ENCODE assay signal across 8 mouse cellular contexts in the genomic region with DNA sequence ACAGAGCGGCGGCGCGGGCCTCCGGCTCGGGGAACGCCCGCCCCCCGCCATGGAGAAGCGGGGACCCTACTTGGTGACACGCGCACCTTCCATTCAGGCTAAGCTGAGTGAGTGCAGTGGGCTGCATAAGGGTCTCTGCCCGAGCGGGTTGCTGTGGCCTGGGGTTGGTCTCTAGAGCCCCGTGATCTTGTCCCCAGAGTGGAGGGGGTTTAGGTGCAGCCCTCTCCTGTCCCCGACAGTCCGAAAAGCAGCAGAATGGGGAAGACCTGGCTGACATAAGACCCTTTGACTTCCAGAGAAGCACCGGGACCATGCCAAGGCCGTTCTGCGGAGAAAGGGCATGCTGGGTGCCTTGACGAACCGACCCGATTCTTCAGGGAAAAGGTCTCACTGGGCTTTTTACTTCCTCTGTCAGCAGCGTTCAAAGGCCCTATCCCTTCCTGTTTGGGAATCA. TPM values are rescaled to one million over a fixed set of nuclear protein-coding genes. Genes with fewer than 3 reads are reported as not detected.
A peak's percentile ranks its signal among the peaks of the same experiment; 100 is the strongest.
DNase-seq lines count a peak whose midpoint lies in the region; ATAC-seq and TF ChIP-seq lines count a peak whose summit lies in the region.

No protein-coding gene starts in this region.

- peak overlapping the region; percentile 78 for H3K4me2 ChIP-seq in kidney, embryonic 14.5 days (replicated peaks; ENCODE audit: low read depth, low read length)
- peak overlapping the region; percentile 65 for H3K4me2 ChIP-seq in forebrain, embryonic 14.5 days (ENCODE audit: low read length)
- peak overlapping the region; percentile 78 for H3K4me2 ChIP-seq in liver, embryonic 12.5 days
- peak overlapping the region; percentile 86 for H3K4me2 ChIP-seq in stomach, postnatal 0 days (replicated peaks; ENCODE audit: low read depth)

- under 1% methylated on average over 23 of the region's 24 CpGs for WGBS in kidney, embryonic 14.5 days
- under 1% methylated on average over 24 of the region's 24 CpGs for WGBS in forebrain, embryonic 14.5 days
- WGBS in liver, embryonic 12.5 days (ENCODE audit: insufficient replicate concordance): under 1% methylated on average over 24 of the region's 24 CpGs
- WGBS in stomach, postnatal 0 days: under 1% methylated on average over 23 of the region's 24 CpGs

- in situ Hi-C loops in Patski (cut with MboI; ENCODE audit: low pct_unique_long_range_greater_than_20kb): no loop called here

- H3K27me3 ChIP-seq in kidney, embryonic 14.5 days (ENCODE audit: control insufficient read depth, insufficient read depth, low read length): no peaks in the 10 kb centered on the region
- no peaks in the 10 kb centered on the region for H3K27me3 ChIP-seq in Patski
- H3K27me3 ChIP-seq in forebrain, embryonic 14.5 days (replicated peaks; ENCODE audit: control insufficient read depth, insufficient read depth, low read length): no peaks in the 10 kb centered on the region
- H3K27me3 ChIP-seq in liver, embryonic 12.5 days (replicated peaks): no peaks in the 10 kb centered on the region
- H3K27me3 ChIP-seq in stomach, postnatal 0 days (ENCODE audit: control insufficient read depth, insufficient read depth, low read length): no peaks in the 10 kb centered on the region

- CTCF ChIA-PET in Patski (lab: Charles Lee): no interaction called here

- H3K4me1 ChIP-seq in kidney, embryonic 14.5 days (ENCODE audit: control insufficient read depth, insufficient read depth, low read length): peaks cover 8% of the 10 kb centered on the region
- H3K4me1 ChIP-seq in forebrain, embryonic 14.5 days (ENCODE audit: control insufficient read depth, insufficient read depth, low read length): peaks cover 12% of the 10 kb centered on the region
- H3K4me1 ChIP-seq in liver, embryonic 12.5 days: peaks cover 28% of the 10 kb centered on the region
- no peaks in the 10 kb centered on the region; the same call in 1 of the 2 replicates for H3K4me1 ChIP-seq in stomach, postnatal 0 days (replicated peaks; ENCODE audit: control insufficient read depth, insufficient read depth)

- TF ChIP-seq EP300 in stomach, postnatal 0 days (optimal IDR thresholded peaks at IDR 0.05): no peak

- no peak for DNase-seq in kidney, postnatal 10 days
- no peak for DNase-seq in Patski (ENCODE audit: low read depth, low spot score)
- peak; percentile 31 for DNase-seq in forebrain, embryonic 14.5 days (ENCODE audit: low spot score)
- no peak for DNase-seq in stomach, postnatal 0 days (ENCODE audit: low spot score)
- DNase-seq in ovary, adult 18-20 months (ENCODE audit: low spot score): no peak
- DNase-seq in spleen, postnatal 14 days (ENCODE audit: low spot score in 2 of 2): no peak

- TF ChIP-seq CTCF in Patski (IDR thresholded peaks at IDR 0.05): no peak
- TF ChIP-seq CTCF in stomach, postnatal 0 days (IDR thresholded peaks at IDR 0.05; ENCODE audit: low read depth): no peak

- H3K9me3 ChIP-seq in kidney, embryonic 14.5 days (ENCODE audit: control insufficient read depth, low read length): no peaks in the 10 kb centered on the region
- no peaks in the 10 kb centered on the region for H3K9me3 ChIP-seq in forebrain, embryonic 14.5 days (replicated peaks; ENCODE audit: control insufficient read depth, low read length)
- H3K9me3 ChIP-seq in liver, embryonic 12.5 days (replicated peaks): no peaks in the 10 kb centered on the region
- H3K9me3 ChIP-seq in stomach, postnatal 0 days (ENCODE audit: control insufficient read depth, low read length): no peaks in the 10 kb centered on the region

- H3K36me3 ChIP-seq in kidney, embryonic 14.5 days (ENCODE audit: control insufficient read depth, insufficient read depth, low read length): peaks cover 46% of the 10 kb centered on the region
- peaks cover 60% of the 10 kb centered on the region for H3K36me3 ChIP-seq in forebrain, embryonic 14.5 days (ENCODE audit: control insufficient read depth, insufficient read depth, low read length)
- peaks cover 62% of the 10 kb centered on the region for H3K36me3 ChIP-seq in liver, embryonic 12.5 days
- H3K36me3 ChIP-seq in stomach, postnatal 0 days (ENCODE audit: control insufficient read depth, insufficient read depth, low read length): peaks cover 12% of the 10 kb centered on the region; the same call in 1 of the 2 replicates

- H3K4me3 ChIP-seq in kidney, embryonic 14.5 days (ENCODE audit: low read length): peak overlapping the region; percentile 87
- H3K4me3 ChIP-seq in forebrain, embryonic 14.5 days (ENCODE audit: low read depth, low read length): peak overlapping the region; percentile 70
- peak overlapping the region; percentile 88 for H3K4me3 ChIP-seq in liver, embryonic 12.5 days
- peak overlapping the region; percentile 86 for H3K4me3 ChIP-seq in stomach, postnatal 0 days (ENCODE audit: low read depth, low read length)

- peak; percentile 74; the same call in 1 of the 2 replicates for ATAC-seq in kidney, embryonic 14.5 days (ENCODE audit: low FRiP score, low TSS enrichment)
- ATAC-seq in Patski: peak; percentile 6
- peak; percentile 79 for ATAC-seq in forebrain, embryonic 14.5 days
- ATAC-seq in liver, embryonic 12.5 days: no peak; the same call in 1 of the 2 replicates
- ATAC-seq in stomach, postnatal 0 days (ENCODE audit: low FRiP score, low TSS enrichment): no peak; the same call in 1 of the 2 replicates

- peak overlapping the region; percentile 76; the same call in 1 of the 2 replicates for H3K27ac ChIP-seq in kidney, embryonic 14.5 days (ENCODE audit: low read depth, low read length)
- peak overlapping the region; percentile 86 for H3K27ac ChIP-seq in forebrain, embryonic 14.5 days (ENCODE audit: low read depth, low read length)
- H3K27ac ChIP-seq in liver, embryonic 12.5 days: peak overlapping the region; percentile 84
- H3K27ac ChIP-seq in stomach, postnatal 0 days (replicated peaks): peak overlapping the region; percentile 79

- H3K9ac ChIP-seq in kidney, embryonic 14.5 days (ENCODE audit: low read depth, low read length): peak overlapping the region; percentile 88
- peak overlapping the region; percentile 80 for H3K9ac ChIP-seq in forebrain, embryonic 14.5 days (ENCODE audit: low read length)
- peak overlapping the region; percentile 93 for H3K9ac ChIP-seq in liver, embryonic 12.5 days
- H3K9ac ChIP-seq in stomach, postnatal 0 days (ENCODE audit: low read length): peak overlapping the region; percentile 82

- POLR2A ChIA-PET in Patski (lab: Charles Lee): interaction anchor here (1.3 kb wide), 1 partner anchor 12 kb away, joined by 4 read pairs; no protein-coding TSS in a partner anchor

RNA-seq across cellular contexts. Expression of a gene that starts 0.4 kb away (rescaled TPM):
- 13.3 and 19.7 TPM in 2 replicates for polyA plus RNA-seq in kidney, embryonic 14.5 days (2014; fragmentation: Nextera tagmentation; extraction: Ambion mirVana)
- polyA plus RNA-seq in Patski (2021): 10.2 TPM
- polyA plus RNA-seq in forebrain, embryonic 14.5 days (2014; fragmentation: Nextera tagmentation; extraction: Ambion mirVana): 20.4 and 23.6 TPM in 2 replicates
- 10.5 and 12.0 TPM in 2 replicates for polyA plus RNA-seq in liver, embryonic 12.5 days (2016; fragmentation: Nextera tagmentation; extraction: Ambion mirVana)
- 12.4 and 13.0 TPM in 2 replicates for polyA plus RNA-seq in stomach, postnatal 0 days (2015; fragmentation: Nextera tagmentation; extraction: Ambion mirVana)

RNA-seq across cellular contexts. Expression of a gene that starts 14.8 kb away (rescaled TPM):
- 36.5 and 37.7 TPM in 2 replicates for polyA plus RNA-seq in kidney, embryonic 14.5 days (2014; fragmentation: Nextera tagmentation; extraction: Ambion mirVana)
- 39.1 TPM for polyA plus RNA-seq in Patski (2021)
- 46.1 and 47.5 TPM in 2 replicates for polyA plus RNA-seq in forebrain, embryonic 14.5 days (2014; fragmentation: Nextera tagmentation; extraction: Ambion mirVana)
- 17.4 and 17.7 TPM in 2 replicates for polyA plus RNA-seq in liver, embryonic 12.5 days (2016; fragmentation: Nextera tagmentation; extraction: Ambion mirVana)
- 24.6 and 26.1 TPM in 2 replicates for polyA plus RNA-seq in stomach, postnatal 0 days (2015; fragmentation: Nextera tagmentation; extraction: Ambion mirVana)

RNA-seq across cellular contexts. Expression of a gene that starts 16.7 kb away (rescaled TPM):
- 675 and 707 TPM in 2 replicates for polyA plus RNA-seq in kidney, embryonic 14.5 days (2014; fragmentation: Nextera tagmentation; extraction: Ambion mirVana)
- 1,082 TPM for polyA plus RNA-seq in Patski (2021)
- polyA plus RNA-seq in forebrain, embryonic 14.5 days (2014; fragmentation: Nextera tagmentation; extraction: Ambion mirVana): 791 and 827 TPM in 2 replicates
- polyA plus RNA-seq in liver, embryonic 12.5 days (2016; fragmentation: Nextera tagmentation; extraction: Ambion mirVana): 415 and 442 TPM in 2 replicates
- polyA plus RNA-seq in stomach, postnatal 0 days (2015; fragmentation: Nextera tagmentation; extraction: Ambion mirVana): 991 and 1,062 TPM in 2 replicates

RNA-seq across cellular contexts. Expression of a gene that starts 23.0 kb away (rescaled TPM):
- 69.2 and 71.4 TPM in 2 replicates for polyA plus RNA-seq in kidney, embryonic 14.5 days (2014; fragmentation: Nextera tagmentation; extraction: Ambion mirVana)
- 60.2 TPM for polyA plus RNA-seq in Patski (2021)
- polyA plus RNA-seq in forebrain, embryonic 14.5 days (2014; fragmentation: Nextera tagmentation; extraction: Ambion mirVana): 55.5 and 56.4 TPM in 2 replicates
- polyA plus RNA-seq in liver, embryonic 12.5 days (2016; fragmentation: Nextera tagmentation; extraction: Ambion mirVana): 32.5 and 33.2 TPM in 2 replicates
- 102 and 104 TPM in 2 replicates for polyA plus RNA-seq in stomach, postnatal 0 days (2015; fragmentation: Nextera tagmentation; extraction: Ambion mirVana)

RNA-seq across cellular contexts. Expression of a gene that starts 33.9 kb away (rescaled TPM):
- 5.3 and 6.2 TPM in 2 replicates for polyA plus RNA-seq in kidney, embryonic 14.5 days (2014; fragmentation: Nextera tagmentation; extraction: Ambion mirVana)
- 0.39 TPM for polyA plus RNA-seq in Patski (2021)
- polyA plus RNA-seq in forebrain, embryonic 14.5 days (2014; fragmentation: Nextera tagmentation; extraction: Ambion mirVana): 18.5 and 20.4 TPM in 2 replicates
- polyA plus RNA-seq in liver, embryonic 12.5 days (2016; fragmentation: Nextera tagmentation; extraction: Ambion mirVana): 1.0 and 1.5 TPM in 2 replicates
- 24.3 and 26.5 TPM in 2 replicates for polyA plus RNA-seq in stomach, postnatal 0 days (2015; fragmentation: Nextera tagmentation; extraction: Ambion mirVana)

Comparison
In these comparisons a context has a peak if more than half of its experiments do, and no peak if none do; other contexts are left out.
1. ATAC-seq: peak in kidney, embryonic 14.5 days (single experiment), Patski (single experiment) and forebrain, embryonic 14.5 days (single experiment); none in liver, embryonic 12.5 days (single experiment) and stomach, postnatal 0 days (single experiment).
2. Peak in every context shown above with its lines, with median percentiles within 50 percentile points of each other: H3K27ac ChIP-seq, H3K4me2 ChIP-seq, H3K4me3 ChIP-seq and H3K9ac ChIP-seq.